9 mouse cellular contexts compared by ENCODE assay signal in the genomic region with DNA sequence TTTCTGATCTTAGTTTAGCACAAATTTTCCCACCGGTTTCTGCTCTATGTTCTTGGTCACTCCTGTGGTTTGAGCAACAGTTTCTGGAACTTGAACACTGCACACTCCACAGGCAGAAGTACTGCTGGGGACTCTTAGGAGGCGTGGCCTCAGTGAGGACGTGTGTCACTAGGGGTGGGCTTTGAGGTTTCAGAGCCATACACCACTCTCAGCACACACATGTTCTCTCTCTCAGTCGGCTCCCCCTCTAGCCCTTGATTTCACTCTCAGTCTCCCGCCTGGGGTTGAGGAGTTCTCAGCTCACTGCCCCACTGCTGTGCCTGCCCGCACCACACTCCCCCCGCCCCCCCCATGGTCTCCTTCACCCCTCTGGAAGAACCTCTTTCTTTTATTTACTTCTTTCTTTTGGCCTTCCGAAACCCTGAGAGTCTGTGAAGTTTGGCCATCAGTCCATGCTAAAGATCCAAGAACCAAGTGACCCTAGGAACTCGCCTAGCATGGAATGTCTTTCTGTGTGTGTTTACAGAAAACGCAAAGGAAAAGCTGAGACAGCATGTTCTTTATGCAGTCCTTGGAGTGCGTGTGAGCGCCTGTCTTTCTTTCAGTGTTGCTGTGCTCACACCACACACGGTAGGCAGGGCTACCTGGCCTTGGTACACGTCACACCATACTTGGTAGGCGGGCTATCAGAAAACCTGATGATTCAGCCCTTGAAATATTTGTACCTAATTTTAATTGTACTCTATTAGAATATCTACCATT.
DNase-seq lines count a peak whose midpoint lies in the region; ATAC-seq lines count a peak whose summit lies in the region.
"Had no signal": no experiment of that assay in that cellular context is flagged by ENCODE, and none has a peak within 500 bp of the region (broad histone marks: within the 10 kb centered on the region; RNA-seq: fewer than 3 reads in every experiment).

No protein-coding gene starts in this region.

- no peak overlapping the region for H3K27ac ChIP-seq in kidney, embryonic 14.5 days (ENCODE audit: low read depth, low read length)
- H3K27ac ChIP-seq in forebrain, embryonic 13.5 days = no peak overlapping the region
- no peak overlapping the region for H3K27ac ChIP-seq in limb, embryonic 11.5 days (replicated peaks; ENCODE audit: low read depth, low read length)

- peak; percentile 74 for ATAC-seq in kidney, embryonic 14.5 days (ENCODE audit: low FRiP score, low TSS enrichment)
- ATAC-seq in forebrain, embryonic 13.5 days = peak; percentile 46
- ATAC-seq in limb, embryonic 11.5 days (ENCODE audit: insufficient number of reproducible peaks, low FRiP score, low TSS enrichment, low read depth) = peak; percentile 69; the same call in 1 of the 2 replicates

- H3K36me3 ChIP-seq in kidney, embryonic 14.5 days (ENCODE audit: control insufficient read depth, insufficient read depth, low read length) = peaks cover 38% of the 10 kb centered on the region
- H3K36me3 ChIP-seq in forebrain, embryonic 13.5 days (ENCODE audit: poor library complexity, severe bottlenecking) = peaks cover 46% of the 10 kb centered on the region
- H3K36me3 ChIP-seq in limb, embryonic 11.5 days (ENCODE audit: control insufficient read depth, insufficient read depth, low read length) = peaks cover 7% of the 10 kb centered on the region; the same call in 1 of the 2 replicates

- no peak overlapping the region for H3K9ac ChIP-seq in kidney, embryonic 14.5 days (ENCODE audit: low read depth, low read length)
- 0 out of 2 replicates have a peak overlapping the region, but pooled peaks have one; percentile 5 for H3K9ac ChIP-seq in forebrain, embryonic 13.5 days
- no peak overlapping the region for H3K9ac ChIP-seq in limb, embryonic 11.5 days (ENCODE audit: low read length)

- no peak overlapping the region for H3K4me3 ChIP-seq in kidney, embryonic 14.5 days (ENCODE audit: low read length)
- no peak overlapping the region for H3K4me3 ChIP-seq in forebrain, embryonic 13.5 days
- H3K4me3 ChIP-seq in limb, embryonic 11.5 days (ENCODE audit: low read depth, low read length) = no peak overlapping the region

- H3K4me1 ChIP-seq in kidney, embryonic 14.5 days (ENCODE audit: control insufficient read depth, insufficient read depth, low read length) = no peaks in the 10 kb centered on the region
- no peaks in the 10 kb centered on the region for H3K4me1 ChIP-seq in forebrain, embryonic 13.5 days
- H3K4me1 ChIP-seq in limb, embryonic 11.5 days (ENCODE audit: control insufficient read depth, insufficient read depth, low read length) = no peaks in the 10 kb centered on the region

- WGBS in kidney, embryonic 14.5 days = 79% methylated on average over 15 of the region's 15 CpGs
- 82% methylated on average over 15 of the region's 15 CpGs for WGBS in forebrain, embryonic 13.5 days
- 83% methylated on average over 15 of the region's 15 CpGs for whole genome bisulfite sequencing in limb, embryonic 11.5 days

- no peak for DNase-seq in kidney, adult 9 months
- DNase-seq in 416B (ENCODE audit: low read depth) = peak; percentile 38
- DNase-seq in limb, embryonic 11.5 days (ENCODE audit: low spot score) = no peak
- DNase-seq in left cerebral cortex, adult 9 months (ENCODE audit: low spot score in 2 of 2) = no peak
- DNase-seq in cerebellum, postnatal 25 days = no peak
- no peak for DNase-seq in retina, embryonic 14.5 days (ENCODE audit: low spot score)
- DNase-seq: gastrocnemius, postnatal 25 days had no signal

- H3K4me2 ChIP-seq in kidney, embryonic 14.5 days (replicated peaks; ENCODE audit: low read depth, low read length) = no peak overlapping the region
- no peak overlapping the region for H3K4me2 ChIP-seq in forebrain, embryonic 13.5 days
- no peak overlapping the region for H3K4me2 ChIP-seq in limb, embryonic 11.5 days (ENCODE audit: low read depth, severe bottlenecking)

- no peaks in the 10 kb centered on the region for H3K27me3 ChIP-seq in kidney, embryonic 14.5 days (ENCODE audit: control insufficient read depth, insufficient read depth, low read length)
- no peaks in the 10 kb centered on the region for H3K27me3 ChIP-seq in forebrain, embryonic 13.5 days
- H3K27me3 ChIP-seq in limb, embryonic 11.5 days (ENCODE audit: control insufficient read depth, insufficient read depth, low read length) = no peaks in the 10 kb centered on the region

- H3K9me3 ChIP-seq in kidney, embryonic 14.5 days (ENCODE audit: control insufficient read depth, low read length) = no peaks in the 10 kb centered on the region
- H3K9me3 ChIP-seq in forebrain, embryonic 13.5 days (replicated peaks) = no peaks in the 10 kb centered on the region
- no peaks in the 10 kb centered on the region for H3K9me3 ChIP-seq in limb, embryonic 11.5 days (ENCODE audit: control insufficient read depth, low read length)
